Mouse (Mus musculus) spleen, adult 2 months (tissue): ENCODE measurements around the gene Mrrf.
"Not testable (repeated sequence)": the region's sequence is repeated elsewhere in the genome, so short reads cannot be mapped to it uniquely, and the experiment has no call there.

Experiments
- CTCF ChIP-seq: fragments of 200-500 bp; IDR thresholded peaks from 2 replicates; pipeline ENCODE4 v1.5.1; 2011; ENCODE audit warnings: mild to moderate bottlenecking, inconsistent platforms; ENCODE audit not compliant: insufficient read depth, insufficient read length, insufficient replicate concordance; ENCODE audit errors: extremely low read depth
- POLR2A ChIP-seq: fragments of 200-500 bp; IDR thresholded peaks from 2 replicates; pipeline ENCODE4 v1.6.1; 2011; ENCODE audit warnings: low read depth, low read length, inconsistent platforms

DNA sequence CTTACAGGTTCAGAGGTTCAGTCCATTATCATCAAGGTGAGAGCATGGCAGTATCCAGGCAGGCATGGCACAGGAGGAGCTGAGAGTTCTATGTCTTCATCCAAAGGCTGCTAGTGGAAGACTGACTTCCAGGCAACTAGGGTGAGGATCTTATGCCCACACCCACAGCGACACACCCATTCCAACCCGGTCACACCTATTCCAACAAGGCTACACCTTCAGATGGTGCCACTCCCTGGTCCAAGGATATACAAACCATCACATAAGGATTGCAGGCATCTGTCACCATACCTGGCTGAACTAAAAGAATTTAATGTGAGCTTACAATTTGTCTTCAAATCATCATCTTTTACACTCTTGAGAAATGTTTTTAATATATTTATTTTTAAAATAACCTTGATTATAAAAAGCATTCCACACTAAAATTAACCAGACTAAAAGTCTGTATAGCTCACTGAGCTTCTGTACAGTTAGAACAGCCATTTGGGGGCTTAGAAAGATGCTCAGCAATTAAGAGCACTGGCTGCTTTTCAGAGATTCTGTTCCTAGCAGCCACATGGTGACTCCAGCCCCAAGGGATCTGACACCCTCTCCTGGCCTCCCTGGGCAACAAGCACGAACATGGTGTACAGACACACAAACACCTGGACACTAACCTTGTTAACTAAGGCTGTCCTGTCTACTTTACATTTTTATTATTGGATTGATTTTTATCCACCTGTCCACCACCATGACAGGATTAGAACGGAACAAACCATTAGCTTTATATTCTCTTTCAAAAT, 45.6 kb downstream of the Mrrf start:
- not testable (repeated sequence) for TF ChIP-seq CTCF, POLR2A
